ENCODE assay signal across 9 mouse cellular contexts in the genomic region with DNA sequence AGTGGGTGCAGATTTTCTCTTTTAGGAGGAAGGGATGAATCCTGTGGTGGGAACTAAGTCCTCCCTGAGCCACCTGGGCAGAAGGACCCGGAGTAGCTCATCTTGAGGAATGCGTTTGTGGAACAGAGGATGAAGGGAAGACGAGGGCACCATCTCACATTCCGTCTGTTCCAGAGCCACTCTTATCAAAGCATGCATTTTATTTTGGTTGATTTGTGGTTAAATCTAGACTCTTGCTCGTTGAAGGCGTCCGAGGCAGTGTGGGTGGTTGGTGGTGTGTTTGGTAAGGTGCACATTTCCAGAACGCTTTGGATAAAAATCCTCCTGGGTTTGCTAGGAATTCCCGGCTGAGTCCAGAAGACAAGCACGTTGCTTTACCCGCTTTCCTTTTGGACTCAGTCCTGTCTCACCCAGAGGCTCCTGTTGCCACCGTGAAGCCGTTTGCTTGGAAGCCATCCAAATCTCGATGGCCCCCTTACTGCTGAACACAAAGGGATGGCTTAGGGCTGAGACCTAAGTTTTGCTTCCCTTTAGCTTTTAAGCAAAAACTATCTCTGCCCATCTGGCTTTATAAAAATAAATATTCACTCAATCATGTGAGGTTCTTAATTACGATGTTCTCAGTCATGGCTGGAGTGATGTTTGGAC. TPM values are rescaled to one million over a fixed set of nuclear protein-coding genes. Genes with fewer than 3 reads are reported as not detected.
DNase-seq lines count a peak whose midpoint lies in the region; ATAC-seq and TF ChIP-seq lines count a peak whose summit lies in the region.
"Had no signal": no experiment of that assay in that cellular context is flagged by ENCODE, and none has a peak within 500 bp of the region (broad histone marks: within the 10 kb centered on the region; RNA-seq: fewer than 3 reads in every experiment).

No protein-coding gene starts in this region.

- H3K27ac ChIP-seq in heart, postnatal 0 days (ENCODE audit: low read depth), result 0 out of 2 replicates have a peak overlapping the region, but pooled peaks have one; percentile 24
- H3K27ac ChIP-seq in embryonic facial prominence, embryonic 14.5 days (replicated peaks; ENCODE audit: low read depth, low read length), result 0 out of 2 replicates have a peak overlapping the region, but pooled peaks have one; percentile 17
- H3K27ac ChIP-seq in limb, embryonic 11.5 days (replicated peaks; ENCODE audit: low read depth, low read length), result no peak overlapping the region
- H3K27ac ChIP-seq in gastrocnemius, adult 2 months, result no peak overlapping the region

- DNase-seq in heart, postnatal 0 days (ENCODE audit: low spot score), result no peak
- no peak for DNase-seq in heart, postnatal 4 days
- peak; percentile 68 for DNase-seq in brain, adult 2 months (ENCODE audit: low read depth, low spot score)
- DNase-seq in embryonic facial prominence, embryonic 14.5 days (ENCODE audit: low spot score), result no peak
- no peak for DNase-seq in limb, embryonic 11.5 days (ENCODE audit: low spot score)
- no peak for DNase-seq in embryo, embryonic 10.5 days (ENCODE audit: low spot score)
- DNase-seq in urinary bladder, postnatal 10 days (ENCODE audit: low spot score), result no peak
- no peak for DNase-seq in gastrocnemius, adult 2 months
- DNase-seq: lung, postnatal 36 days had no signal

- 24% methylated on average over 15 of the region's 15 CpGs for WGBS in heart, postnatal 0 days
- 42% methylated on average over 15 of the region's 15 CpGs for WGBS in embryonic facial prominence, embryonic 14.5 days
- WGBS in limb, embryonic 11.5 days, result 86% methylated on average over 15 of the region's 15 CpGs

- TF ChIP-seq EP300 in heart, postnatal 0 days (IDR thresholded peaks at IDR 0.05; ENCODE audit: low read depth), result no peak

- H3K4me2 ChIP-seq in heart, postnatal 0 days (ENCODE audit: low read depth, low read length), result peak overlapping the region; percentile 98
- H3K4me2 ChIP-seq in embryonic facial prominence, embryonic 14.5 days (ENCODE audit: low read depth, low read length), result peak overlapping the region; percentile 88
- H3K4me2 ChIP-seq in limb, embryonic 11.5 days (ENCODE audit: low read depth, severe bottlenecking), result peak overlapping the region; percentile 95; the same call in 1 of the 2 replicates

- ATAC-seq in heart, postnatal 0 days (ENCODE audit: insufficient read depth, low read depth), result no peak
- ATAC-seq in embryonic facial prominence, embryonic 14.5 days (ENCODE audit: low read depth), result no peak
- no peak for ATAC-seq in limb, embryonic 11.5 days (ENCODE audit: insufficient number of reproducible peaks, low FRiP score, low TSS enrichment, low read depth)

- intact Hi-C loops in gastrocnemius, adult 2 months (cut with DNase I), result loop anchor here (10.0 kb wide), 1 partner anchor 236 kb away; no protein-coding TSS in a partner anchor

- H3K36me3 ChIP-seq in heart, postnatal 0 days (replicated peaks; ENCODE audit: control insufficient read depth, insufficient read depth, low read length), result no peaks in the 10 kb centered on the region; the same call in none of the 2 replicates
- H3K36me3 ChIP-seq in embryonic facial prominence, embryonic 14.5 days (ENCODE audit: control insufficient read depth, insufficient read depth, low read length), result peaks cover 32% of the 10 kb centered on the region
- H3K36me3 ChIP-seq in limb, embryonic 11.5 days (ENCODE audit: control insufficient read depth, insufficient read depth, low read length), result peaks cover 17% of the 10 kb centered on the region

- no peaks in the 10 kb centered on the region for H3K9me3 ChIP-seq in heart, postnatal 0 days (replicated peaks; ENCODE audit: control insufficient read depth, low read length)
- 0 out of 2 replicates have a peak, but pooled peaks cover 8% of the 10 kb centered on the region for H3K9me3 ChIP-seq in embryonic facial prominence, embryonic 14.5 days (ENCODE audit: control insufficient read depth, low read length)
- no peaks in the 10 kb centered on the region for H3K9me3 ChIP-seq in limb, embryonic 11.5 days (ENCODE audit: control insufficient read depth, low read length)

- peaks cover 27% of the 10 kb centered on the region for H3K4me1 ChIP-seq in heart, postnatal 0 days (ENCODE audit: control insufficient read depth, insufficient read depth)
- peaks cover 25% of the 10 kb centered on the region for H3K4me1 ChIP-seq in embryonic facial prominence, embryonic 14.5 days (ENCODE audit: control insufficient read depth, insufficient read depth, low read length)
- H3K4me1 ChIP-seq in limb, embryonic 11.5 days (ENCODE audit: control insufficient read depth, insufficient read depth, low read length), result peaks cover 19% of the 10 kb centered on the region

- H3K4me3 ChIP-seq in heart, postnatal 0 days (ENCODE audit: low read depth, low read length), result peak overlapping the region; percentile 1; the same call in 1 of the 2 replicates
- peak overlapping the region; percentile 86 for H3K4me3 ChIP-seq in embryonic facial prominence, embryonic 14.5 days (ENCODE audit: low read depth, low read length)
- H3K4me3 ChIP-seq in limb, embryonic 11.5 days (ENCODE audit: low read depth, low read length), result peak overlapping the region; percentile 96; the same call in 1 of the 2 replicates
- no peak overlapping the region for H3K4me3 ChIP-seq in gastrocnemius, adult 2 months

- no peaks in the 10 kb centered on the region for H3K27me3 ChIP-seq in heart, postnatal 0 days (ENCODE audit: control insufficient read depth, insufficient read depth, low read length)
- H3K27me3 ChIP-seq in embryonic facial prominence, embryonic 14.5 days (replicated peaks; ENCODE audit: control insufficient read depth, insufficient read depth, low read length), result no peaks in the 10 kb centered on the region
- H3K27me3 ChIP-seq in limb, embryonic 11.5 days (ENCODE audit: control insufficient read depth, insufficient read depth, low read length), result no peaks in the 10 kb centered on the region

- no peak overlapping the region for H3K9ac ChIP-seq in heart, postnatal 0 days (replicated peaks; ENCODE audit: low read depth, low read length)
- peak overlapping the region; percentile 48 for H3K9ac ChIP-seq in embryonic facial prominence, embryonic 14.5 days (ENCODE audit: low read depth, low read length)
- H3K9ac ChIP-seq in limb, embryonic 11.5 days (ENCODE audit: low read length), result 0 out of 2 replicates have a peak overlapping the region, but pooled peaks have one; percentile 2

- no peak for TF ChIP-seq CTCF in heart, postnatal 0 days (IDR thresholded peaks at IDR 0.05; ENCODE audit: low read depth)
- no peak for TF ChIP-seq CTCF in gastrocnemius, adult 2 months (IDR thresholded peaks at IDR 0.05)

RNA-seq across cellular contexts. Expression of gene Hunk, which starts 3.4 kb away (rescaled TPM):
- 3.3 and 7.7 TPM in 2 replicates for total RNA-seq in heart, postnatal 0 days (2014; rRNA removed; ENCODE audit: low replicate concordance)
- 1.4 and 1.6 TPM in 2 replicates for polyA plus RNA-seq in heart, postnatal 0 days (2015; fragmentation: Nextera tagmentation; extraction: Ambion mirVana)
- total RNA-seq in heart, postnatal 4 days (2021), result 1 to 10 TPM; 7.2 to 8.4 TPM
- polyA plus RNA-seq in embryonic facial prominence, embryonic 14.5 days (2014; fragmentation: Nextera tagmentation; extraction: Ambion mirVana), result 9.7 and 12.4 TPM in 2 replicates
- 19.0 and 22.7 TPM in 2 replicates for polyA plus RNA-seq in limb, embryonic 11.5 days (2014; fragmentation: Nextera tagmentation; extraction: Ambion mirVana)
- total RNA-seq in gastrocnemius, adult 2 months (2021), result under 1 TPM; 0.46 to 0.53 TPM

Comparison
In these comparisons a context has a peak if more than half of its experiments do, and no peak if none do; other contexts are left out.
1. H3K27ac ChIP-seq: peak in heart, postnatal 0 days (single experiment) and embryonic facial prominence, embryonic 14.5 days (single experiment); none in limb, embryonic 11.5 days (single experiment) and gastrocnemius, adult 2 months (single experiment).
2. Peak in every context shown above with its lines, with median percentiles within 50 percentile points of each other: H3K4me2 ChIP-seq.